Mouse (Mus musculus) adrenal gland, postnatal 36 days (tissue): ENCODE data around the gene Ralgps1. TPM values are rescaled to one million over a fixed set of nuclear protein-coding genes. Genes with fewer than 3 reads are reported as not detected.

ENCODE experiments used
- DNase-seq, 2 experiments: peaks; one replicate each; pipeline ENCODE4 v3.0.0; 2021; ENCODE audit warnings: mixed read lengths in 1 of 2
- long read RNA-seq, 2 experiments: library from polyadenylated mRNA; stranded (forward); transcript quantifications; one replicate each; pipeline ENCODE4 v2.0.0; 2021; ENCODE audit warnings: borderline sequencing depth in 2 of 2
- total RNA-seq, 2 experiments: library from RNA; stranded (reverse); gene quantifications; 2 replicates each; pipeline ENCODE4 v1.2.3; 2021

Gene Ralgps1
- total RNA-seq: 1 to 10 TPM; 3.6 to 4.3 TPM
- long read RNA-seq, experiment 1, partial matches to known transcripts: 0 of 1 reads
- long read RNA-seq, experiment 1, other reads (novel, unspliced or antisense): 1 of 1 reads
- long read RNA-seq, experiment 2, full-length matches to known transcripts: 1 of 1 reads
- long read RNA-seq, experiment 2, partial matches to known transcripts: 0 of 1 reads
- long read RNA-seq, experiment 2, other reads (novel, unspliced or antisense): 0 of 1 reads

DNA sequence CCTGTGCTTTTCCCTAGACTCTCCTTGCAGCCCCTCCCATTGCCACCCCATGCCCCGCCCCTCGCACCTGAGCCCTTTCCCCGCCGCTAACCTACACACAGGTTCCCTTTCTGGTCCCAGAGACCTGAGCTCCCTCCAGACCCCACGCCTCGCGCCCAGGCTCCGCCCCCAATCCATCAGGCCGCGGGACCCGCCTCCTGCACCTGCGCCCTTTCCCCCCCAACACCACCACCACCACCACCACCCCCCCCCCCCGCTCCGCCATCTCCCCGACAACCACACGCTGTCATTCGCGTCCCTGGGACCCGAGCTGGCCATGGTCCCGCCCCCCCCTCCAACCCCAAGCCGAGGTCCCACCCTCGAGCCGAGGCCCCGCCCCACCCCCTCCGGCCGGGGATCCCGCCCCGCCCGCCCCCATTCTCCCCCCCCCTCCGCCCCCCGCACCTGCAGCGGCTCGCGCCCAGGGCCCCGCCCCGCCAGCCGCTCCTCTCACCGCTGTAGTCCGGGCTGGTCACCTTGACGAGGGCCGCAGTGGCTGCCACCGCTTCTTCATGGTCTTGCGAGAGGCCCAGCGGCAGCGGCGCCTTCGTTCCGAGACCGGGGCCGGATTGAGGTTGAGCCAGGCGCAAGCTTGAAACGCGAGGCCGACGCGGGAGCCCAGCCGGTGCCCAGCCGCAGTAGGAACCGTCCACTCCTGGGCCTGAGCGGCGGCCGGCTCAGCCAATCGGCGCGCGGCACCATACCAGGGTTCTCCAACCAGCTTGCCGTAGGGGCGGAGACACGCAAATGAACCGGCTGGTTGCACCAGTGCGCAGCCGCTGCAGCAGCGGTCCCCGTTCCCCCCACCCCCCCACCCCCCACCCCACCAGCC is at the start of gene Ralgps1:
Ralgps1 (minus strand) TSS at position 710 of the 871 bp plus-strand sequence.
- DNase-seq: peak; percentile 97 to 99

DNA sequence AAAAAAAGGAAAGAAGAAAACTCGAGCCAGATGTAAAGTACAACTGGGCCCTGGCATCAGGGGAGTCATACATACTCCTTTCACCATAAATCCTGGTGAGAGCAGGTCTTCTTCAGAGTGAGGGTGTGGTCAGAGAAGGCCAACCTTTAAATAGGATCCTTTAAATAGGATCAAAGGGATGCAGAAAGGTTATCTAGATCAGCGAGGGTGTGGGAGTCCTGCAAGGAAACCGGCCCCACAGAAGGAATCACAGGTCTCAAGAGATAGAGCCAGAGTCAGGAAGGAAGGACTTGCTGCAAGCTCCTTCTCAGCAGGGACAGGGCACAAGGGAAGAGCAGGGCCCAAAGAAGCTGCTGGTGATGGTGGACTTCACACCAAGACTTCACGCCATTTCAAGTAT is 46.2 kb upstream of the Ralgps1 start:
- no peak for DNase-seq

DNA sequence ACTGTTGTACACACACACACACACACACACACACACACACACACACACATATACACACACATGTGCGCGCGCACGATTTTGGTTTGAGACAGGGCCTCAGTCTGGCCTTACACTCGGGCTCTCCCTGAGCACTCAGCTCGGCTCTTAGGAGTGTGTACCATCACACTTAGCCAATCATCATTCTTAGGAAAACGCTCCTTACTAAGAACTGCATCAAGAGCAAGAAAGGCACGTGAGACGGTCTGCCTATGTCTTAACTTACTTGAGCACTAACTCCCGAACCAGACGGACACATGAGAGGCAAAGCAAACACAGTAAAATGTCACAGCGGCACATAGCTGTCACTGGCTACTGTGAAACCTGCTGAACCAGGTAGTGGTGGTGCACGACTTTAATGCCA is 42.7 kb upstream of the Ralgps1 start:
- DNase-seq: no peak

DNA sequence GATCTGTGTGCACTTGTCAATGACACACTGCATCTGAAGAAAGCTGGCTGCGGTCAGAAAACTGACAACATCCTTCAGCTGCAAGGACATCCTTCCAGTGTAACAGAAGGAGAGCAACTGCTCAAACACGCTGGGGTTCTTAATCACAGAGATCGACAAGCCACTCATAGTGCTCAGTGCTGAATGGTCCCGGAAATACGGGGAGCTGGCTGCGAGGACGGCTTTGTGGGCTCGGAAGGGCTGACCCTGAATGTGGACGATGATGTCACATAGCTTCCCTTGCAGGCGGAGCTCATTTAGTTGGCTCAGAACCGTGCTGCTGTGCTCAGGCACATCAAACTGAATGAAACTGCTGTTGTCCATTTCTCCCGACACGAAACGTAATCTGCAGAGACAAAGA is 40.8 kb upstream of the Ralgps1 start:
- peak; percentile 47 to 50 for DNase-seq

DNA sequence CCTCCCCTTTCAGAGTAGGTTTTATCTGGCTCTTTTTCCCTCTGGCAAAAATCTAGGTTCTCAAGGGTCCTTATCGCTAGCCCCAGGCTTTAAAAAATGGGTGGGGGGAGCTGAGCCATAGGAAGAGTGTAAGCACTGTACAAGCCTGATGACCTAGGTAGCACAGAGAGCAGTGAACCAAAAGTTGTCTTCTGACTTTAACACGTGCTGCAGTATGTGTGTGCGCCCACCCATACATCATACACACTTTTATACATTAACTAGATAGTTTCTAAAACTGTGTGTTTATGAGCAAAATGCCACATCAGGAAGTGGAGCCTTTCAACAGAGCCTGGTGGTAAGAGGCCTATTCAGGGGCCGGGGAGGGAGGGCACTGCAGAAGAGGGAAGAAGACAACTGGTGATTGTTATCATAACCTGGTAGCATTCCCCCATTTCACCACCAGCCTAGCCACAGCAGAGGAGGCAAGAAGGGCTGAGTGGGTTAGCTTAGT is 32.3 kb upstream of the Ralgps1 start:
- DNase-seq: no peak

DNA sequence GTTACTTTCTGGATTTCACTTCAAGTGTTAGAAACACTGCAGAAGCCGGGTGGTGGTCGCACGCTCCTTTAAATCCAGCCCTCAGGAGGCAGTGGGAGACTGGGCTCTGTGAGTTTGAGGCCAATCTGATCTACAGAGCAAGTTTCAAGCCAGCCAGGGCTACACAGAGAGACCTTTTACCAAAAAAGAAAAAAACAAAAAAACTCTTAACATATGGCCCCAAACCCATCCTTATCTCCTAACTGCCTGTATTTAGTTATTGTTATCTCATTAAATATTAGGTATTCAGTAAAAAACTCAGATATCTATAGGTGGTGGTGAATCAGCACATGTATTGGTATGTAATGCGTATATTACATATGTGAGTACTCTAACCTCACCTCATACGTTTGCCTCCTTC is 31.4 kb upstream of the Ralgps1 start:
- no peak for DNase-seq

DNA sequence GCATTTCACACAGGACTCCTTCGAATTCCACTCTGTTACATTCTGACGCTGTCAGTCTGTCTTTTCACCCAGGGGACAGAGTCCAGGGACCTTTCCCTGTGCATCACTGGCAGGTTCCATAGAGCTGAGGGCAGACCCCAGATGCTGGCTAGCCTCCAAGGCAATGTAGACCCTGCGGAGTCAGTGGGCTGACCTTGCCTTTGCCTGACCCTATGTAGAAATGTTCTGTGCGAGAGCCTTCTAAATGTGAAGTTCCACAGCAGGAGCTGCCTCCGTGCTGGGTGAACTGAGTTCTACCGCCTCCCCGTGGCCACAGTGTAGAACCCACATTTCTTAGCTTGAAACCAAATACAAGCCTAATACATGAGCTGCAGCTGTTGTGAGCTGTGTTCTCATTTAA is 30.9 kb upstream of the Ralgps1 start:
- DNase-seq: peak; percentile 57 to 79

DNA sequence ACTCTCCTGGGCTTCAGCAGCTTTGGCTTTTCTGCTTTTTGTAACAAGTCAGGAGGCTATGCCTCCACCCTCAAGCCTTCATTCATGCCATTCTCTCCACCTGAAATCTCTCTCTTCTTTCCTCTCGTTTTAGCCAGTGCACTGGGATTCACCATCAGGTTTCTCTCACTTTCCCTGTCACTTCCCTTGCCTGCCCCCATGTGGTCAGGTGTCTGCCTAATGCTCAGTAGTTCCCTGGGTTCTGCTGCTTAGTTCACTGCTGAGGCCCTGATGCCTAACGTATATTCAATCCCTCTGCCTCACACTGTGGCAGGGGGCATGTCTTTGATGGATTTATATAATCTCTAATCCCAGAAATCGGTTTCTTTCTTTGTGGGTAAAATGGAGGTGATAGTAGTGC is 29.9 kb upstream of the Ralgps1 start:
- peak in 1 of 2 experiments; percentile 26 for DNase-seq

DNA sequence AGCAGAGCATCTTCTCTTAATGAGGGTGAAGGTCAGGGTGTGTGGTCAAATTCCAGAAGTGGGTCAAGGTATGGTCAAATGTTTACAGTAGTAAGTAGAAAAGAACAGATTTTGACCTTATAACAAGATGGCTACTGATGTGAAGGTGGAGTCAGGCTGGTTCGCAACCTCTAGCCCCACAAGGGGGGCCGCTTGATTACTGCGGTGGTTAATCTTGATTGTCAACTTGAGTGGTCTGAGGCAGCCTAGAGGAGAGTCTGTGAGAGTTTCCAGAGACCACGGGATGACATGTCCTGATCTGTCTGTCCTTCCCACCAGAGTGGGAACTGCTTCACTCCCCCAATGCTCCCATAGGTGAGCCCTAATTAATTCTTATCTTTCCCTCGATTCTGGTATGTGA is 29.3 kb upstream of the Ralgps1 start:
- DNase-seq: no peak

DNA sequence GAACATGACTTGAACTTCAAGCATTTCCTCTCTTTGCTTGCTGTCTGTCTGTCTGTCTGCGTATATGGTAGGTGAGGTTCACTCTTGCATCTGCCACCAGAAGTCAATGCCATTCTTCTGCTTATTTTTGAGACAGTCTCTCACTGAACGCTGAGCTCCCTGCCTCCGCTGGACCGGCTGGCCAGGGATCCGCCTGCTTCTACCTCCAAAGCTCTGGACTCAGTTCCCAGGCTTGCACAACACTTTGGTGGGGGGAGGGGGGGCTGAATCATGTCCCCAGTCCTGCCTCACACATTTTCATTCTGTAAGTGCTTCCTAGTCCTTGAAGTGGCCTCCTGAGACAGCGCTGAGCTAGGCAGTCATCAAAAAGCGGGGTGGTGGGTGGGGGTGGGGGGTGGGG is 27.8 kb upstream of the Ralgps1 start:
- peak; percentile 15 to 20 for DNase-seq

DNA sequence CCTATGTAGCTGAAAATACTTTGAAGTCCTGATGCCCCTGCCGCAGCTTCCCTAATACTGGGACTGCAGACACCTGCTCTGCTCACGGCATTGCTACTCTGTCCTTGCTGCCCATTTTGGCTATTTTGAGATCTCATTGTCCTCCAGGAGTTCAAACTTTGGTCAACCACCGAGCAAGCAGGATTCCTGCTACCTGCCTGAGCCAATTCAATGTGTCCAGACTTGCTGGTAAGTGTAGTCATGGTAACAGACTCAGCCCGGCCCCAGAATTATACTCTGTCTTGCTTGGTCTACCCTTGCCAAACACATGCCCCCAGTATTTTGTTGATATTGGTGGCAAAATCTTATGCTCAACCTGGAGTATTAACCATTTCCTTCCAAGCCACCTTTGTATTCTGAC is 25.8 kb upstream of the Ralgps1 start:
- DNase-seq: no peak

DNA sequence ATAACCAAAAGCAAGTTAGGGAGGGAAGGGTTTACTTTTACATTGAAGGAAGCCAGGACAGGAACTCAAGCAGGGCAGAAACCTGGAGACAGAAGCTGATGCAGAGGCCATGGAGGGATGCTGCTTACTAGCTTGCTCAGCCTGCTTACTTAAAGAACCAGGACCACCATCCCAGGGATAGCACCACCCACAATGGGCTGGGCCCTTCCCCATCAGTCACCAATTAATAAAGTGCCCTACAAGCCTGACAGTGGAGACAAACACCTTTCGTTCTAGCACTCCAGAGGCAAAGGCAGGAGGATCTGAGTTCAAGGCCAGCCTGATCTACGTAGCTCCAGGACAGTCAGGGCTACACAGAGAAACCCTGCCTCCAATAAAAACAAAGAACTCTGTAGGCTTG is 23.8 kb upstream of the Ralgps1 start:
- DNase-seq: no peak

DNA sequence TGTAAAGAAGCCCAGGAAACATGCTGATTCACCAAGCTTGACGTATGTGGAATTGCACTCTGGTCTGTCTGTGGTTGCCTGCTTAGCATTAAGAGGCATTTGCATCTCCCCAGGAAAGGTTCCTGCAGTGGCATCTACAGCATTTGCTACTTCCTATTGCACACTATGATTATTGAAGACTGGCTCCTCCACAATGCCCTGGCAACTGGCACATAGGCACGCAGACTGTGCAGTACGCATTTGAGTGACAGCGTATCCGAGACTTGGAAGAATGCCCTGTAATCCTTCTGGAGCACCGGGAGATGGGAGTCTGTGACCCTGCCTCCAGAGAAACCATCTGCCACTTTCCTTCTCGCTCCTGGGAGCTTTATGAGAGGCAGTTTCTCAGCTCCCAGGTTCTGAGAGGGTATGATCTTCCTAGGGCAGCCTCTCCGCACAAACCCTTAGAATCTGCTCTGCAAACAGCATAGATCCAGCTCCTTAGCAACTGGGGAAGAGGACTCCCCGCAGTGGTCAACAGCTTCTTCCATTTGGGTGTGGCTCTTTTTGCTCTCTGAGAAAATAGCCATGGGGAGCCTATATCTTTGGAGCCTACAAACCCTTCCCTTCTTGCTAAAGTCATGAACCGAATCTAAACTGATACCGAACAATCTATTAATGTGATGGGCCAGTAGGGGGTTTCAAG is 22.8 kb upstream of the Ralgps1 start:
- no peak for DNase-seq

DNA sequence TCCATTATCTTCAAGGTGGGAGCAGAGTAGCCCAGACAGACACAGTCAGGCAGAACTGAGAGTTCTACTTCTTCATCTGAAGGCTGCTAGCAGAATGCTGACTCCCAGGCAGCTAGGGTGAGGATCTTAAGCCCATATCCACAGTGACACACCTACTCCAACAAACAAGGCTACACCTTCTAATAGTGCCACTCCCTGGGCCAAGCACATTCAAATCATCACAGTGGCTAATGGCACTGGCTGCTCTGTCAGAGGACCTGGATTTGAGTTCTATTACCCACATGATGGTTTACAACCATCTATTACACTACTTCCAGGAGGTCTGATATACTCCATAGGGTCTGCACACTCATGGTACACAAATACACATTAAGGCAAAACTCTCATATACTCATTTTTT is 21.7 kb upstream of the Ralgps1 start:
- DNase-seq: no peak

DNA sequence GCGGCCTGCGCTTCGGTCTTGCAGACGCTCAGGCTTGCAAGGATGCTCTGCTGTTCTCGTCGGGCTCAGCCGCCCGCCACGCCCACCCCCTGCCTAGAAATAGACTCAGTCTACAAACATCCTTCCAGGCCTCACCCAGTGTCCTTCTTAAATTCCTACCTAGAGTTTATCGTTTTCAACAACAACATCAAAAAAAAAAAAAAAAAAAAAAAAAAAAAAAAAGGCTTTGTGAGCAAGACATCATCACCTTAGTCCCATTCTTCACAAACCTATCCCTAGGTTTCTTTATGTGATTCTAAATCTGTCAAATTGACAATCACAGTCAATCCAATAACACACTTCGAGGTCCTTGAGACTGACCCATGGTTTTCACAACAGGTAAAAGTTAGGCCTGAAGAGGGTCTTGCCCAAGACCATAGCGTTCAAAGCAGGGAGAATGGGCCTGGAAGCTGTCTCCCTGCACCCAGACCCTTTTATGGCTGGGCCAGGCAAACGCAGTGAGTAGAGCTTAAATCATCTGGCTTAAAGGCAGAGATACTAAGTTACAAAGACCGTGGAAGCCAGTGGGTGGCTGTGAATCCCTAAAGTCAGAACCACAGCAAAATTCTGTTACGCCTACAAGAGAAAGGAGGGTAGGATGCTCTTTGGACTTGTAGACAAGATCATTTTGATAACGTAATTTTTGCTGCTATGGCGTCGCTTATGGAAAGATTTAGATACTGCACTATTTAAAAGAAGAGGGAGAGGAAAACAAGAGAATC is 542 bp upstream of the Ralgps1 start:
- DNase-seq: no peak

DNA sequence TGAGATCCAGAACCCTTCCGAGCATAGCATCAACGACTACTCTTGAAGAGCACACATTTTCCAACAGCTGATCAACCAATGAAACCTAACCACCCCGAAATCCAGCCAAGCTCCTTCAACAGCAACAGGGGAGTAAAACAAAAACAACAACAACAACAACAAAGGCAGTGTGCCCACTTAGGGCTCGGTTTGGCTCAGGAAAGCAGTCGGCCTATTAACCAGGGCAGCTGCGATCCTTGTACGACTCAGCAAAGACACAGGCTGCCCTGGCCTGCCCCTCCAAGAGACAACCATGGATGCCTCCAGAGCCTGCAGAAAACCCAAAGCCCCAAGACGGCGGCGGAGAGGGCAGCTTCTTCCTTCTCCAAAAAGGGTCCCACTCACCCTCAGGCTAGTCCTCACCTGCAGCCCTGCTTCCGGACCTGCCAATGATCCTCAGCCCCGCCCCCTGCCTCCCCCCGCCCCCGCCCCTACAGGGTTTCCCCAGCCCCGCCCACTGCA is 960 bp downstream of the Ralgps1 start:
- peak in 1 of 2 experiments; percentile 39 for DNase-seq

DNA sequence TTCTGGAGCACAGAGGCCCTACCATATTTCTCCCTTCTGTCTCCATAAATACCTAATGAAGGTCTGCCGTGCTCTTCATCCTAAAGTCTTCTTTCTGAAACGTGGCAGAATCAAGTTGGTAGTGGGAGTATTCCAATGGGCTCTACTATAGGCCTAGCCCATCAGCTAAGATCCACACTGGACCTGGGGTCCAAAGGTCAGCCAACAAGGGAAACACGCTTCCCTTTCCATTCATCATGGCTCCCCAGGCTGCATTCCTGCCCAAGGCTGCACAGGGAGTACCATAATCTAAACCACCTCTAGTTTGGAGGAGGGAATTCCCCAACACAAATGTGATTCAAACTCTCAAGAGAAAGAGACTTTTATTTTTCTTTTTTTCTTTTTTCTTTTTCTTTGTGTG is 1.8 kb downstream of the Ralgps1 start:
- no peak for DNase-seq

DNA sequence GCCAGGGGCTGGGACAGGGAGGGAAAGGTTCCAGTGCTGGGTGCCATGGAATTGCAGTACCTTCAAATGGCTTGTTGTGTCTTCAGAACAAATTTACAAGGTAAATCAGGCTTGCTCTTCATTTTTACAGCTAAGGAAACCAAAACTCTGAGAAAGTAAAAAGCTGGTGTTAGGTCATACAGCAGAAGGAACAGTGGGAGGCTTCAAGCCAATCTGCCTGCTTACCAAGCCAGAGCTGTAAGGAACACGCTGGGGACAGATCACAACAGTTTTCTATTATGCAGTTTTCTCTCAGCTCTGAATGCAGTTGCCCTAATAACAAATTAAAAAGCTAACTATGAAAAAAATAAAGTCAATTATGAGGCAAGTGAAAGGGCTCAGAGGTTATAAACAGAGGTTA is 2.8 kb downstream of the Ralgps1 start:
- no peak for DNase-seq

DNA sequence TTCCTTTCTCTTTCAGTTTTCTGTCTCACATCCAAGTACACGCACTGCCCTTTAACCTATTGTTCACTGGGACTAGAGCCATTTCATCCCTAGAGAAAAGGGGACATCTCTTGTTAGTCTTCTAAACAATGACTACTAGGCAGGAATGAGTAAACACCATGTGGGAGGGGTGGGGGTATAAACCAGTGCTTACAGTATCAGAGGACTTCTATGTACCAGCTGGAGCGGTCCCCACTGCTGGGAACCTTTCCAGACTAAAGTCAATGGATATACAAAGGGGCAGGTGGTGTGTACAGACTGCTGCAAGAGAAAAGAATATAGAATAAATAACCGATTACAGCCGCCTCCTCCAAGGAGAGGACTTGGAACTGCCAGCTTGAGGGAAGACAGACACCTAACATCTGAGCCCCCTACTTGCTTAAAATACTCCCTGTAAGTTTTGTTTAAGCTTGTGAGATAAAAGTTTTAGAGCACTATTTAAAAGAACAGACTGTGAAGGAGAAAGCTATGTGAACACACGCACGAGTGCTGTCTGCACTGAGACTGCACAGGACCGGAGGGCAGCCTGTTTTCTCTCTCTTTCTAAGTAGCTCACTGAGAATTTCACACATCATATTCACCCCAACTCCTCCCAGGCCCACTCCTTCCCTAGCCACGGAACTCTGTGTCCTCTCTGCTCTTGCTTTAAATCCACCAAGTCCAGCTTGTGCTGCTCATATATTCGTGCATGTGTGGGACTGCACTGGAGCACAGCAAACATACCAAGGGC is 5.4 kb downstream of the Ralgps1 start:
- DNase-seq: no peak

DNA sequence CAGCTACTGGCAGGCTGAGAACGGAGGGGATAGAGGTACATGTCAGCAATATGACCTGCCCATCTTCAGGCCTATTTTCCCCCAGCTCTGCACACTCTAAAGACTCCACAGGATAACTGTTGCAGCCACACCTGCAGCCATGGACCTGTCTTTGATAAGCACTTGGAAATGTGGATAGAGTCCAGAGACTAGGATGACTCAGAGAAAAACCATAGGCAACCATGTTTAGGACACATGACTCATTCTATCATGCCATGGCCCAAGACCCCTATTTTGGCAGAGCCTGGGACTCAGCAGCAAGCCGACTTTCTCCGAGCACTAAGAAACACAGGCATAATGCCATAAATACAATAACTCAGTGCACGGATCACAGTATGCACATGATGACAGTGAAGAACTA is 6.6 kb downstream of the Ralgps1 start:
- no peak for DNase-seq

DNA sequence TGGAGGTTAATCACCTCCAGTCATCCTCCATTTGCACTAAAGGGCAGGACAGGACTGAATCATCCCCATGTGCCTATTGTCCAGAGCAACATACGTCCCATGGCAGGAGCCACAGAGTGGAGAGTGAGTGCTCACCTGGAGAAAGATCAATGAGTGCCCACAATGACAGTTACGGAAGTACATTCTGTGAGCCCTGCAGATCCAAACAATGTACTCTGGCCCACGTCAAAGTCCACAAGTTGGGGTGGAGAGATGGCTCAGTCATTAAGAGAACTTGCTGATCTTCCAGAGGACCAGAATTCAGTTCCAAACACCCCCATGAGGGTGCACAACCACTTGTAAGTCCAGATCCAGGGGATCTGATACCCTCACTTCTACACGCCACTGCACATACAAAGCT is 7.4 kb downstream of the Ralgps1 start:
- no peak for DNase-seq
